Mouse (Mus musculus): Measurements from ENCODE around the gene Dab1.

DNA sequence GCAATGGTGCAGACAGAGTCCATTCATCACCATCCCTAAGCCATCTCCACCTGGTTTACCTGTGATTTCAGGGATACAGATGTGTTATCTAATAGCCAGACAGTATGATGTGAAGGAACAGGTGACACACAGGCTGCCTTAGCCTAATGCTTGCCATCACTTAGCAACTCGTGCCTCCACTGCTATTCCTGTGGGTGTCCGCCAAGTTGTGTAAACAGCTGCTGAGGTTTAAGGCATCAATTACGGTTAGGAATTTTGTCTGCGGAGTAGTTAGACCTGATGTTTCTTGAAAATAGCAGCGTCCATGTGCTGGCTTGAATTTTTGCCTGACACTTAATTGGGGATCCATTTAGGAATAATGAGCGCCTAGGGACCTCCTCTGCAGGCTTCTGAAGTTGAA, 487.1 kb downstream of the Dab1 start:
- TF ChIP-seq CTCF (IDR thresholded peaks at IDR 0.05; ENCODE audit: control insufficient read depth, insufficient read depth, insufficient replicate concordance, low read depth, low read length) (no peak), POLR2A (IDR thresholded peaks at IDR 0.05; ENCODE audit: control insufficient read depth, low read depth, low read length) (no peak)
